Mouse (Mus musculus) erythroblast, adult 5-6 weeks (primary cell): ENCODE data around the gene Ankle1. TPM values are rescaled to one million over a fixed set of nuclear protein-coding genes. Genes with fewer than 3 reads are reported as not detected.
A peak's percentile ranks its signal among the peaks of the same experiment; 100 is the strongest.

Experiments used
- ATAC-seq: replicated peaks from 2 replicates; pipeline ENCODE4 v1.8.0; 2016; ENCODE audit warnings: moderate number of reproducible peaks, mild to moderate bottlenecking, moderate TSS enrichment, inconsistent platforms; ENCODE audit not compliant: poor library complexity, low FRiP score, severe bottlenecking
- total RNA-seq, 2 experiments: library from RNA; stranded (forward) in 1 of 2; stranded (reverse) in 1 of 2; fragments of 150-400 nt in 1 of 2; fragments of 200-764, 138-1000 nt in 1 of 2; gene quantifications; 2 replicates each; pipeline versions ENCODE4 v1.2.3 to v1.2.4; 2015 to 2017; ENCODE audit warnings: low replicate concordance in 2 of 2

Ankle1 gene
- total RNA-seq, 2 experiments from 2014 or later, result 10.8 to 35.5 TPM

DNA sequence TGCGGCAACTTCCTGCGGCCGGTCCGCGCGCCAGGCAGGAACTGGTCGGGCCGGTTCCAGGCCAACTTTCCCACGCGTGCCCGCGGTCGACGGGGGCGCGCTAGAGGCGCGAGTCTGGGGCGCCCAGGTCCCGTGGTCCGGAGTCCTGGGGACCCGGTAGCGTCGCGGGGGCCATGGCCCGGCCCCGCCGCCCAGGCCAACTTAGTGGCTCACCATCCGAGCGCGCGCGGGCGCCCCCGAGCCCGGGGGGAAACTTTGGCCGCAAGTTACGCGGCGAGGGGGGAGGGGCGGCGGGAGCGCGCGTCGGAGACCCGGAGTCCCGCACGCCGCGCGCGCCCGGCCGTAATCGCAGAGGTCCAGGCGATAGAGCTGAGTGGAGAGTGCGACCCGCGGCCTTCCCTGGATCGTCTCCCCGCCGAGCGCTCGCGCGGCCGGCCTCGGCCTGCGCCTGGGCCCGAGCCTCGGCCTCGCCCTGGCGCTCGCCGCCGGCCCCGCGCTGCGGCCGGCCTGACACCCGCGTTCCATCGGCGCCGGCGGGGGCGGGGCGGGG, 24.3 kb upstream of the Ankle1 start, which contains the start of gene Nr2f6:
Nr2f6 (minus strand) TSS at position 540 of the 550 bp plus-strand sequence.
- ATAC-seq, result no peak

DNA sequence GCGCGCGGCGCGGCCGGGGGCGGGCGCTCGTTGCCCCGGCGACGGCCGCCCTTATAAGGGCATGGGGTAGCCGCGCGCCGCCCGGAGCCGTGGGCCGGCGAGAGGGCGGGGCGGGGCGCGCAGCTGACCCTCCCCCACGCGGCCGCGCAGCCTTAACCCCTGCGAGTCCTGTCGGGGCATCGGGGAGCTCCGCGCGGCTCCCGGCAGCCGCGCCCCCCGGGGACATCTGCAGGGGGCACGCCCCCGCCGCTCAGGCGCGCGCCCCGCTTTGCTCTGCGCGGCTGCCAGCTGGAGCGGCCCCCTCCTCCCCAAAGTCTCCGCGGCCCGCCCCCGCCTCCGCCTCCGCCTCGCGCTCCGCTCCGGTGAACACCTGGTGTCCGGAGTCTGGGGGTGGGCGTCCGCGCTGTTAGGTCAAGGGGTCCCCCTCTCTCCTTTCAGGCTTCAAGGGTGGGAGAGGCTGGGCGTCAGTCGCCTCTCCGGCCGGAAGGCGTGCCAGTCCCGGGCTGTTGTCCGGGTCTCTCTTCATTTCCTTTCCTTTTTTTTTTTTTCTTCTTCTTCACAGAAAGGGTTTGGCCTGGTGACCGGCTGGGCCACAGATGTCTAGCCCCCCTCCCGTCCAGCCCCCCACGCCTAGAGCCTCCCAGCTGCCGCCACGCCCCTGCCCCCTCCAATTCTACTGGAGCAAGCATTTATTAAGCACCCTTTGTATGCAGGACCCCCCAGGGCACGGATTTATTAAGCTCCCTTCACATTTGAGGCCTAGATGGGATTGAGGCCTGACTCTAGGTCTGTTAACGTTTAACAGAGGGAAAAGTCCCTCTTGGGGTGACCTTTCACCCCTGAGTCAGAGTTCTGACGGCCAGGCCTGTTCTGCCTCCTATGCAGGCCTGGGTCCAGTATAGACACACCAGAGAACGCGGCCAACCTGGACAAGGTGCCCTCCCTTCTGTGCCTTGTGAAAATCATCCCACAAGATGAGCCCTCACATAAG, 23.5 kb upstream of the Ankle1 start:
- ATAC-seq, result no peak

DNA sequence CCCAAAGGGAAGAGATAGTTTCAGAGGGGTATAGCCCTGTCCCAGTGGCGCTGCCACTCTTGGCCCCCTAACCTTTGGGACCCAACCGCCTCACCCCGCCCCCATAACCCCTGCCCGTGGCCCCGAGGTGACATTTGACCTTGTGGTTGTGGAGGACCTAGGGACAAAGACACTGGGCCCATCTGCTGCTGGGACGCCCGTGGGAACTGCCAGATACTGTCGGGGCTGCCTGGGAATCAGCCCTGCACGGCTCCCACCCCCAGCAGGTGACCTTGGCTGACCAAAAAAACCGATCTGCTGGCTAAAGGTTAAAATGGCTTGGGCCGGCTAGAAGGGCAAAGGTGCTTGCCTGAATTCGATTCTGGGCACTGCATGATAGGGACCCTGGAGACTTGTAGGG, 22.4 kb upstream of the Ankle1 start:
- ATAC-seq, result no peak

- no peak for ATAC-seq
Measured at GRCm38 (mm10) chr8:71383860-71384259, 21.9 kb upstream of the Ankle1 start.

- ATAC-seq, result 0 out of 2 replicates have a peak, but pooled peaks have one; percentile 37
Measured at GRCm38 (mm10) chr8:71385212-71385835, 20.5 kb upstream of the Ankle1 start.

GRCm38 (mm10) chr8:71388267-71388666, 17.5 kb upstream of the Ankle1 start:
- no peak for ATAC-seq

DNA sequence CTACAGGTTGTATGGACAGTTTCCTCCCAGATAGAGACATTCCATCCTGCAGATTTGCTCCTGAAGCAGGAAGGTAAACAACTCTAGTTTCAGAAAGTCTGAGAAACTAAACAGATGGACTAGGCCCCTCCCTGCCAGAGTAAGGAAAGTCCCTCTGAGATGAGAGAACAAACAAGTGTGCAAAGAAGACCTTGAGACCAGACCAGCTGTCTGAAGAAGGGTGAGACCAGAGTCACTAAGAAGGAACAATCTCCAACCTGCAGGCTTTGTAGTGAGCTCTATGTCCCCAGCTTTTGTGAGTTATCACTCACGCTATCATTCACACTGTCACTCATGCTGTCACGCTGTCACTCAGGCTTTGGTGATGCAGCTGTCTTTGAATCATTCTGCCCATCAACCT, 14.1 kb upstream of the Ankle1 start:
- no peak for ATAC-seq

- ATAC-seq, result no peak
Measured at GRCm38 (mm10) chr8:71392391-71392790, 13.4 kb upstream of the Ankle1 start.

DNA sequence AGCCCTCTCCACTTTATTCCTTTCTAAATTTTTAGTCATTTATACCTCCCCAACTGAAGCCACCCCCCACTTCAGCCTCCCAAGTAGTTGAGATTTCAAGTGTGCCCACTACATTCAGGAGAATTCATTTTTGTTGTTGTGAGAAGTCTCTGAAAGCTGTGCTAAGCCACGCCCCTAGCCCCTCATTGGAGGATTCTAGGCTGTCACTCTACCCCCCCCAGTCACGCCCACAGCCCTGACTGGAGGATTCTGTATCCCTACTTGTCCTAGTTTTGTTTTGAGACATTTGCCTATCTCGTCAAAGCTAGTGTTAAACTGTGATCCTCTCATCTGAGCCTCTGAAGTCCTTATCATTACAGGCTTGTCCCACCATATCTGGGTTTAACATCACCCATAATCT, 12.9 kb upstream of the Ankle1 start:
- no peak for ATAC-seq

DNA sequence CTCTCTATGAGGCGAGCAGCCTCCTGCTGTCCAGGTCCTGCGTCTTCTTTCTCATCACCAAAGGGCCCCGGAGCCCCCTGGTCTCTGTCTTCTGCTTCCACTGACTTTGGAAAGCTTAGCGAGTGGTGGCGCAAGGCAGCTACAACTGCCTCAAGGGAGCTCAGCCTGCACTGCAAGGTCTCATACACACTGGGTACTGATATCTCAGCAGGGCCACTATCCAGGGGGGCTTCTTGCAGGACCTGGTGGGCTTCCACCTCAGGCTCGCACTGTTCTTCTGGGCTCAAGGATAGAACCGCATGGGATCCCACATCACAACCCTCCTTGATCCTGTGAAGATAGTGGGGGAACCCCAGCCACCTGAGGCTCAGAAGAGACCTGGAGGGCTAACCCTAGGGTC, 11.3 kb upstream of the Ankle1 start:
- ATAC-seq, result no peak

DNA sequence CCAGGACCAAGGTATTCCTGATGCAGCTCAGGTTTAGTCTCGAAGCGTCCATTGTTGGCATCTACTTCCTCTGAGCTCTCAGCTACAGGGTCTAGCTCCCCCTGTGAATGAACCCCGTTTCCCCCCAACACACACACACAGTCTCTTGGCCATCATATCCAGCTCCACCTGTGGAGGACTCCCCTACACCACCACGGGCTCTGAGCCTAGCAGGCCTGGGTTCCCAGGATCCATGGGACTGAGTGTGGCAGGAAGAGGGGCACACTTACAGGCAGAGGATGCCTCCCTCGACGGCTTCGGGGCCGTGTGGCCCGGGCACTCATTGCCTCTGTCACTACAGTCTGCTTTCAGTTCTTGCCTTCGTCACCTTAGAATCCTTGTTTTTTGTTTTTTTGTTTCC, 10.7 kb upstream of the Ankle1 start:
- ATAC-seq, result no peak

- no peak for ATAC-seq
Measured at GRCm38 (mm10) chr8:71395629-71396028, 10.2 kb upstream of the Ankle1 start, which contains the start of gene Ushbp1. Gene Ushbp1 (minus strand): TSS chr8:71395802.

DNA sequence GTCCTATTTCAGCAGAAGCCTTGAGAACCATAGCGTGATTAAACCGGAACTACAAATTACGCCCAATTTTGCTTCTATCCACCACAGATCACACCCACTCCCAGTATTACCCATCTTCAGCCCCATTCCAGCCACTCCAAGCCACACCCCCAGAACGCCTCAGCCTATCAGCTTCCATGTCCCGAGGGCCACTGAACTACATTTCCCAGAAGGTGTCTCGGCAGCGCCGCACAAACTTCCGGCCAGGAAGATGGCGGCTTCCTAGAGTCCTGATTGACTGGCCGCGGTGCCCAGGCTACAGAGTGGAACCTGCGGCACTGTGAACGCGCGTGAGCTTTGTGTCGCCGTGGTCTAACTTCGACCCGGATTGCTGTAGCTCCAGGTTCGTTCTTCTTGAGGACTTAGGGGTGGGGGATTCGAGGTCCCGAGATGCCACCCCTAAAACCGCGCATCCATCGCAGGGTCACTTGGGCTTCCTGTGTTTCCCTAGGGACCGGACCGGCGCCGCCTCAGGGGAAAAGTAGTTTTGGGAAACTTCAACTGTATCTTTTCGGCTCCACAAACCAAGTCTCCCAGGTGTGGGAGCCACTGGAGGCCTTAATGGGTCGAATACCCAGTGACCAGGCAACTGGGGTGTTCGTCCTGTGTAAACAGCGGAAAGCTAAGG, 9.0 kb upstream of the Ankle1 start, which contains the start of gene Babam1:
Babam1 (plus strand) TSS at position 223 of the 667 bp plus-strand sequence.
- ATAC-seq, result peak; percentile 98

GRCm38 (mm10) chr8:71397701-71398100, 8.1 kb upstream of the Ankle1 start:
- ATAC-seq, result no peak

GRCm38 (mm10) chr8:71400826-71401225, 5.0 kb upstream of the Ankle1 start:
- ATAC-seq, result no peak

DNA sequence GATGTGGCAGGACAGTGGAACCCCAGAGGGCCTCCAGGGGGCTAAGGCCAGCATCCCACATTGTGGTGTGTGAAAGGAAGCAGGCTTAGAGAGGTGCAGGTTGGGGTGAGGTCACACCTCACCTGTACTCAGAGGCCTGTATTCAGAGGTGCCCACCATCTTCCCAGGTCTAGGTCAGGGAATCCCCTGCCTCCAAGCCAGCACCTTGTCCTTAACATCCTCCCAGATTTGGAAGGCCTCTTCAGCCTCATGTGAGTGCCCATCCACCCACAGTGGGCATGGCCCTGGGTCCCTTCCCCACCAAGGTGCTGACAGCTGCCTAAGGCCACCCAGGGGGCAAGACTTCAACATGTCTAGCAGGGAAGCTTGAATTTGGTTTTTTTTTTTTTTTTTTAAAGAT, 4.4 kb upstream of the Ankle1 start:
- ATAC-seq, result no peak

DNA sequence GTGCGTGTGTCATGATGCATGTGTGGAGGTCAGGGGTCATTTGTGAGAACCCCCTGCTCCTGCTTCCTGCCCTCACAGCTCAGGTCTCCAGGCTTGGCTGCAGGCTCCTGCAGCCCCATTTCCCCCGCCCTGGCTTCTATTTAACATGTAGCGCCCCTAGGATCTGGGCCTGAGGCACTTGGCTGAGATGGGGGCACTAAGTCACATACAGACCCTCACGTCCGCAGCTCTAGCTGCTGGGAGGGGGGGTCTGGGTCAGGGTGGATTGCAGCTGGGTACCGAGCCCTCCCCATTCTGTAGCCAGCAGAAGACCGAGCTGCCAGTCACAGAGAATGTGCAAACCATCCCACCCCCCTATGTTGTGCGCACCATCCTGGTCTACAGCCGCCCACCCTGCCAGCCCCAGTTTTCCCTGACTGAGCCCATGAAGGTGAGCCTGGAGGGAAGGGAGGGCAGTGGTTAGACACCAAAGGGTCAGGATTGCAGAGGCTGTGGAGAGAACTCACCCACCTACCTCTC, 3.3 kb upstream of the Ankle1 start:
- ATAC-seq, result no peak

DNA sequence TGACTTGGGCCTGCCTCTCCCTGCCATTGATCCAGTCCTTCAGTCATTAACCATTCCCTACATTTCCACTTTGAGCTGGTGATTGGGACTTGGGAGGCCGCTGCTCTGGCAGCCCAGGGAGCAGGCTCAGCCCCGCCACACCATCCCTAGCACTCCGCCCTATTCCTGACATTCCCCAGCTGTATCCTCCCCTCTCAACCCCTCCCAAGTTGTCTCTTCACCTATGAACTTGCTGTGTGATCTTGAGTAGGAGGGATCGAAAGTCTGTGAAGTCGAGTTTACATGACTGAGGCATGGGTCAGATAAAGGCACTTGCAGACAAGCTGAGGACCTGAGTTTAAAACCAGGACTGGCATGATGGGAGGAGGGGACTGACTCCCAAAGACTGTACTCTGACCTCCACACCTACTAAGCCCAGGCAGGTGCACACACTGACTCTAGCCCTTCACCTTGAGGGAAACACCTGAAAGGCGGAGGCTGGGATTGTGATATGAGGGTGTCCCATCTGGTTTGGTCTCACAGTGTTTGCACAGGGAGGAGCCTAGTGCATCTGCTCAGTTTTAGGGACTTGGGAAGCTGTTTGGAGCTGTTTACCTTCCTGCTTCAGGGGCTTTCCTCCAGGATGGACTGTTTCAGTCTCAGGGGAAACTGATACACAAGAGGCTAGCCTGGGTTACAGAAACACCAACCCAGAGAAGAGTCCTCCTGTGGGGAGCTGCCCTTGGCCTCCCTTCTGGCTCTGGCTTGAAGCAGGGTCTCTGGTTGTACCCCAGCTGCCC, 2.5 kb upstream of the Ankle1 start:
- no peak for ATAC-seq

DNA sequence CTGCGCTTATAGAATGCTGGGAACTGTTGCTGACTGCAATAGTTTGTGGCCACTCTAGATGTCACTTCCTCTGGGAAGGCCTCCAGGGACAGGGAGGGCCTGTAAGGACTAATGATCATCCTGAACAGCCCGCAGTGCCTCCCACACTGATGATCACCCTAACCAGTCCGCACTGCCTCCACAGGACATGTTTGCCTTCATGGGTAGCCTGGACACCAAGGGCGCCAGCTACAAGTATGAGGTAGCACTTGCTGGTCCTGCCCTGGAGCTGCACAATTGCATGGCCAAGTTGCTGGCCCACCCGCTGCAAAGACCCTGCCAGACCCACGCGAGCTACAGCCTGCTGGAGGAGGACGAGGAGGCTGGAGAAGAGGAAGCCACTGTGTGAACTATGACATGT, 1.8 kb upstream of the Ankle1 start:
- no peak for ATAC-seq
